Mouse (Mus musculus) midbrain, postnatal 0 days (tissue): ENCODE measurements around the gene Zdhhc24. TPM values are rescaled to one million over a fixed set of nuclear protein-coding genes. Genes with fewer than 3 reads are reported as not detected.

Experiments
- ATAC-seq: fragments of 200-750 bp; cut with Nextera tagmentation; 2 replicates; pipeline ENCODE4 v1.8.0; 2017; ENCODE audit warnings: moderate number of reproducible peaks, mild to moderate bottlenecking, moderate TSS enrichment, moderate library complexity; ENCODE audit not compliant: low FRiP score
- DNase-seq: peaks from one replicate; pipeline ENCODE4 v3.0.0-alpha.2; 2015; ENCODE audit warnings: low spot score
- H3K27ac ChIP-seq: fragments of 300-500 bp; sonication (generic); 2 replicates; pipeline ENCODE4 v1.5.1; 2014; ENCODE audit warnings: low read depth, mild to moderate bottlenecking, low read length, mixed read lengths
- H3K27me3 ChIP-seq: fragments of 300-500 bp; sonication (generic); 2 replicates; pipeline ENCODE4 v1.6.1; 2014; ENCODE audit warnings: low read length, control low read depth, mixed read lengths; ENCODE audit not compliant: insufficient read depth
- H3K36me3 ChIP-seq: fragments of 300-500 bp; sonication (generic); 2 replicates; pipeline ENCODE4 v1.6.1; 2014; ENCODE audit warnings: low read length, control low read depth, mixed read lengths; ENCODE audit not compliant: insufficient read depth
- H3K4me1 ChIP-seq: fragments of 300-500 bp; sonication (generic); 2 replicates; pipeline ENCODE4 v1.6.1; 2014; ENCODE audit warnings: mild to moderate bottlenecking, control low read depth, antibody characterized with exemption, low read length, mixed read lengths; ENCODE audit not compliant: insufficient read depth
- H3K4me2 ChIP-seq: fragments of 300-500 bp; sonication (generic); 2 replicates; pipeline ENCODE4 v1.6.1; 2014; ENCODE audit warnings: low read depth, mild to moderate bottlenecking, low read length, mixed read lengths; ENCODE audit not compliant: poor library complexity, severe bottlenecking
- H3K4me3 ChIP-seq: fragments of 300-500 bp; sonication (generic); 2 replicates; pipeline ENCODE4 v1.5.1; 2014; ENCODE audit warnings: low read depth, mild to moderate bottlenecking, low read length, moderate library complexity
- H3K9ac ChIP-seq: fragments of 300-500 bp; sonication (generic); replicated peaks from 2 replicates; pipeline ENCODE4 v1.6.1; 2014; ENCODE audit warnings: mild to moderate bottlenecking, low read length, moderate library complexity, mixed read lengths; ENCODE audit not compliant: poor library complexity, severe bottlenecking
- H3K9me3 ChIP-seq: fragments of 300-500 bp; sonication (generic); 2 replicates; pipeline ENCODE4 v1.6.1; 2016; ENCODE audit warnings: low read length, control low read depth
- CTCF ChIP-seq: IDR thresholded peaks from 2 replicates; pipeline ENCODE4 v1.5.1; 2016; ENCODE audit warnings: antibody characterized with exemption, mild to moderate bottlenecking
- WGBS: fragments of 180-500 bp; shearing (Covaris S2); extraction: QIAGEN DNeasy Blood & Tissue Kit; methylation state at CpG from one replicate; pipeline ENCODE4 v1.1.7; 2014; 5-methylcytosine and 5-hydroxymethylcytosine counted together
- polyA plus RNA-seq: library from polyadenylated mRNA; unstranded; fragments of >200 nt; fragmentation: Nextera tagmentation; extraction: Ambion mirVana; gene quantifications from 2 replicates; pipeline ENCODE4 v1.2.1, GENCODE M21; 2015
- total RNA-seq: library from RNA; depleted of rRNA; stranded (reverse); fragments of >200 nt; gene quantifications from 2 replicates; pipeline ENCODE4 v1.2.3, GENCODE M21; 2014

Gene Zdhhc24
- total and polyA plus RNA-seq, 2 experiments from 2014 or later = 17.2 to 24.0 TPM

GRCm38 (mm10) chr19:4838526-4839140 lies 39.8 kb upstream of the Zdhhc24 start:
- peak overlapping the region; percentile 64 for H3K9ac ChIP-seq
- H3K9me3 ChIP-seq = no peaks in the 10 kb centered on the region
- peaks cover 10% of the 10 kb centered on the region for H3K4me1 ChIP-seq
- H3K4me2 ChIP-seq = peak overlapping the region; percentile 96
- H3K4me3 ChIP-seq = peak overlapping the region; percentile 63
- peak overlapping the region; percentile 38; the same call in 1 of the 2 replicates for H3K27ac ChIP-seq
- TF ChIP-seq CTCF = no peak
- DNase-seq (no peak), ATAC-seq (no peak; the same call in 1 of the 2 replicates)
- H3K27me3 ChIP-seq = peaks cover 18% of the 10 kb centered on the region
- no peaks in the 10 kb centered on the region for H3K36me3 ChIP-seq
- 29% methylated on average over 10 of the region's 10 CpGs for WGBS

DNA sequence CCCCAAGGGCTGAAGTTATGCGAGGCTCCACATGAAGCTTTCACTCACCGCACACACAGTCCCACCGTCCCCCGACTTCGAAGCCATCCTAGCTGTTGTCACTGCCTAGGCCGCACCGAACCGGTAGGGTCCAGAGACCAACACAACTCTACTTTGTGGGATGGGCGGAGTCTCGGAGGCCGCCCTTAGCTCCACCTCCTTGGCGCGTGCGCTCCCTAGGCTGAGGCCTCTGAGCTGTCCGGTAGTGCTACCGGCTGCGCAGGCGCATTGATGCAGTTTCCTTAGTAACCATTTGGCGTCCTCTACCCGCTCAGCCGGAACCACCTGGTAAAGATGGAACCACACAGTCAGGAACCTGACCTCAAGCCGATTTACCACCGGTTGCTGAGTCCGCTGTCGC lies 39.3 kb upstream of the Zdhhc24 start, which contains the start of the genes Ccs and Ccdc87:
TSS of gene Ccs (minus strand) at position 184 of the 400 bp plus-strand sequence.
TSS of gene Ccdc87 (plus strand) at position 218 of the 400 bp plus-strand sequence.
- WGBS = 1% methylated on average over 25 of the region's 25 CpGs
- ATAC-seq (peak; percentile 96), DNase-seq (peak; percentile 97)
- Histone ChIP-seq H3K9me3 (no peaks in the 10 kb centered on the region), H3K9ac (peak within 1 kb of the TSS; percentile 64), H3K27me3 (peaks cover 18% of the 10 kb centered on the region), H3K4me2 (peak within 1 kb of the TSS; percentile 96), H3K36me3 (no peaks in the 10 kb centered on the region), H3K27ac (peak within 1 kb of the TSS; percentile 38; the same call in 1 of the 2 replicates), H3K4me1 (peaks cover 10% of the 10 kb centered on the region), H3K4me3 (peak within 1 kb of the TSS; percentile 63)
- no peak for TF ChIP-seq CTCF

DNA sequence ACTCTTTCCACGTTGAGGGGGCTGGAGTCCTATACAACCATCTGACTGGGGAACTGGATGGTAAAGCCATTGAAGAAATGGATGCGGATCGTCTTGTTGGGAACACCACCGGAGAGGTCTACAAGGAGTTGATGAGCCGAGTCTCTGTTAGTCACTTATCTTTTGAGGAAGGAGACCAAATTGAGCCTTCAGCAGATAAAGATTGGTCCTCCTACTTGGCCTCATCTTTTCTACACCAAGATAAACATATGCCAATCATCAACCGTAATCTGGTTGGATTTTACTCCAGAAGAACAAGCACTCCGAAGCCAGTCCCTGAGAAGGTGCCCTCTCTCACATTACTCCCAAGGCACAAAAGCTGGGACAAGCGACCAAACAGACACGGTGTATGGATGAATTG lies 37.6 kb upstream of the Zdhhc24 start:
- no peak for TF ChIP-seq CTCF
- no peak overlapping the region for H3K9ac ChIP-seq
- no peak overlapping the region for H3K27ac ChIP-seq
- DNase-seq (no peak), ATAC-seq (no peak)
- no peaks in the 10 kb centered on the region for H3K36me3 ChIP-seq
- H3K27me3 ChIP-seq = peaks cover 18% of the 10 kb centered on the region
- peaks cover 10% of the 10 kb centered on the region for H3K4me1 ChIP-seq
- WGBS = 88% methylated on average over 9 of the region's 9 CpGs
- H3K4me2 ChIP-seq = no peak overlapping the region
- no peak overlapping the region for H3K4me3 ChIP-seq
- H3K9me3 ChIP-seq = no peaks in the 10 kb centered on the region

GRCm38 (mm10) chr19:4842611-4843010 lies 35.9 kb upstream of the Zdhhc24 start:
- Histone ChIP-seq H3K27me3 (peaks cover 18% of the 10 kb centered on the region), H3K27ac (no peak overlapping the region), H3K9me3 (no peaks in the 10 kb centered on the region), H3K4me1 (peaks cover 10% of the 10 kb centered on the region), H3K9ac (no peak overlapping the region), H3K4me2 (no peak overlapping the region), H3K36me3 (no peaks in the 10 kb centered on the region), H3K4me3 (no peak overlapping the region)
- ATAC-seq (no peak), DNase-seq (no peak)
- 64% methylated on average over 2 of the region's 2 CpGs for WGBS
- TF ChIP-seq CTCF = no peak

GRCm38 (mm10) chr19:4845846-4846245 lies 32.6 kb upstream of the Zdhhc24 start:
- Histone ChIP-seq H3K27me3 (peaks cover 11% of the 10 kb centered on the region; the same call in 1 of the 2 replicates), H3K27ac (no peak overlapping the region), H3K4me3 (no peak overlapping the region), H3K9me3 (no peaks in the 10 kb centered on the region), H3K36me3 (no peaks in the 10 kb centered on the region), H3K4me2 (no peak overlapping the region), H3K4me1 (no peaks in the 10 kb centered on the region), H3K9ac (no peak overlapping the region)
- no peak for DNase-seq
- WGBS = 84% methylated on average over 2 of the region's 2 CpGs
- ATAC-seq = no peak
- no peak for TF ChIP-seq CTCF

DNA sequence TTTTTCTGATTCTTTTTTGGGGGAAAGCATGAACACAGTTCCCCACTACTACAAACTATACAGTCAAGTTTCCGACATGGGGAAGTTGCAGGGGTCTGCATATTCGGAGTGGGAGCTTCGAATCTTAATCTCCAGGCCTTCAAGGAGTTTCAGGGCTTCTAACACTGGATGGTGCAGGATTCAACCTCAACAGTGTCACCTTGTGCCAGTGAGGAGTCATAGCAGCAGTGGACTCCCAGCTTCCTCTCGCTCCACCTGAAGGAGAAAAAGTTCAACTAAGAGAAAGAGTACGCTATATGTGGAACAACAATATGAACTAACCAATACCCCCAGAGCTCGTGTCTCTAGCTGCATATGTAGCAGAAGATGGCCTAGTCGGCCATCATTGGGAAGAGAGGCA lies 31.0 kb upstream of the Zdhhc24 start:
- no peaks in the 10 kb centered on the region for H3K27me3 ChIP-seq
- no peak overlapping the region for H3K9ac ChIP-seq
- ATAC-seq = no peak
- TF ChIP-seq CTCF = peak; percentile 71
- H3K36me3 ChIP-seq = no peaks in the 10 kb centered on the region
- no peak overlapping the region for H3K27ac ChIP-seq
- H3K9me3 ChIP-seq = no peaks in the 10 kb centered on the region
- peak; percentile 38 for DNase-seq
- no peak overlapping the region for H3K4me3 ChIP-seq
- 35% methylated on average over 7 of the region's 7 CpGs for WGBS
- H3K4me2 ChIP-seq = no peak overlapping the region
- no peaks in the 10 kb centered on the region for H3K4me1 ChIP-seq
